Mouse (Mus musculus): ENCODE data around the gene Noxred1.

GRCm38 (mm10) chr12:87282743-87283142, 44.2 kb upstream of the Noxred1 start:
- TF ChIP-seq CTCF (IDR thresholded peaks at IDR 0.05; ENCODE audit: control insufficient read depth, insufficient read depth, insufficient replicate concordance, low read depth, low read length) (no peak), POLR2A (IDR thresholded peaks at IDR 0.05; ENCODE audit: control insufficient read depth, low read depth, low read length) (no peak)
